Mouse (Mus musculus) gastrocnemius, postnatal 25 days (tissue): ENCODE measurements at regions not wholly inside any gene's neighbourhood (a gene's known extent, or its start where the extent isn't known, plus 50 kb on each side); places are given as distances from the start of the nearest gene placed in this dataset.

ENCODE experiments used
- DNase-seq: peaks from one replicate; pipeline ENCODE4 v3.0.0; 2022

DNA sequence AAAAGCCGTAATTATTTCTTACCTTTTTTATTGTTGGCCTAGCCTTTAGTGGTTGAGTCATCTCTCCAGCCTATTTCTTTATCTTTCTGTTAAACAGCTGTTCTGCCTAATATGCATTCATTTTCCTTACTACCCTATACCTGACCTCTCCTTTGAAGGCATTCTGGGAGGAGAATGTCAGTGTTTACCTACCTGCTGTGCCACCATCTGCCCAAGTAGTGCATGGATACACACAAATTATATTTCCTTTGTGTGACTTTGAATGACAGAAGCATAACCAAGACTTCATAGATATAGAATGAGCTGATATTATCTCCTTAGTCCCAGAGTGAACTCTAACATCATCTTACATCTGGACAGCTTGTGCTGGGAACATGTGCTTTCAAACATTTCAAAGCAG is 293.5 kb upstream of the Tom1l1 start:
- no peak for DNase-seq

GRCm38 (mm10) chr11:90978234-90978633 is 290.1 kb upstream of the Tom1l1 start:
- no peak for DNase-seq

DNA sequence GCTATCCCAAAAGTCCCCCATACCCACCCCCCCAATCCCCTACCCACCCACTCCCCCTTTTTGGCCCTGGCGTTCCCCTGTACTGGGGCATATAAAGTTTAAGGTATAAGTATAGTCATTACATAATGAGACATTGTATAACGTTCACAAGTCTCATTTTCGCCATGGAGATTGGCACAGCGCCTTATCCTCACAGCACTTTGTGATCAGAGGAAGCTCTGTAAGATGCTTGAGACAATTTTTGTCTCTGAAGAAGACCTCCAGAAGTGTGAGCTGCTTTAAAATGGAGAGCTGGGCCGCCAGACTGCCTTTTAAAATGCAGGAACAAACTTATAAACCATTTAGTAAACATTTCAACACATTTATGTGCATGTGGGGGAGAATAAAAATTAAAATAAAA is 252.9 kb upstream of the Tom1l1 start:
- no peak for DNase-seq

- no peak for DNase-seq
Observed at GRCm38 (mm10) chr11:90925738-90926137, 237.6 kb upstream of the Tom1l1 start.

DNA sequence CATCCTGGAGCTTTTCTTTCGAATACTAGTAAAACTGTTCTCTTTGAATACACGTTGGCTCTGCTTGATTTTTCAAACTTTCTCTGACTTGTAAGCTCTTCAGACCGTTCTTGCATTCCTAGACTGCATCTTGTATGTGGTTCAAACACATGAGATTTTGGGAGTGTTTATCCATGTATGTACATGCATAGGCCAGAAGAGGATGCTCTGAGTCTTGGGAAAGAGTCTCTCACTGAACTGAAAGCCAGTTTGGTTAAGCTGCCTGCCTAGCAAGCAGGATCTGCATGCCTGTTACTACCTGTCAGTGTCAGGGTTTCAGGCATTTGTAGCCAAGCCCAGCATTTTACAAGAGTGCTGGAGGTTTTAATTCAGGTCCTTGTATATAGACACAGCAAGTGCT is 229.6 kb upstream of the Tom1l1 start:
- no peak for DNase-seq

DNA sequence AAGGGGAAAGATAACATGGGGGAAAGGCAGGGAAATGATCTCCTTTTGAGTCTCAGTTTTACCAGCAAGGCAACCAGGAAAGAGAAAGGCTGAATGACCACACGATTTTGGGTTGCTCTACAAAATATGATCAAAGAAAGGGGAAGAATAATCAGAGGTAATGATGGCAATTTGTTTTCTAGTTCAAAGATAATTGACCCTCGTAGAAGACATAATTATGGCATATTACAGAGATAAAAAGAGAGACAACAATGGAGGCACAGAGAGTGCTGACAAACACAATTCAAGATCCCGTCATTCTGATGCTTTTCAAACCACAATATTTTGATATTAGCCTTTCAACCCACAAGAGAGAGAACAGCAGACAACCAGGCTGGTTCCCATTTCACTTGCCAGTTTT is 206.1 kb upstream of the Tom1l1 start:
- DNase-seq, result no peak

GRCm38 (mm10) chr11:90873122-90873521 is 185.0 kb upstream of the Tom1l1 start:
- DNase-seq, result no peak

GRCm38 (mm10) chr11:90871686-90872085 is 183.5 kb upstream of the Tom1l1 start:
- no peak for DNase-seq

GRCm38 (mm10) chr11:90863981-90864760 is 176.0 kb upstream of the Tom1l1 start:
- DNase-seq, result no peak

- DNase-seq, result no peak
Observed at GRCm38 (mm10) chr11:90855731-90856130, 167.6 kb upstream of the Tom1l1 start.

DNA sequence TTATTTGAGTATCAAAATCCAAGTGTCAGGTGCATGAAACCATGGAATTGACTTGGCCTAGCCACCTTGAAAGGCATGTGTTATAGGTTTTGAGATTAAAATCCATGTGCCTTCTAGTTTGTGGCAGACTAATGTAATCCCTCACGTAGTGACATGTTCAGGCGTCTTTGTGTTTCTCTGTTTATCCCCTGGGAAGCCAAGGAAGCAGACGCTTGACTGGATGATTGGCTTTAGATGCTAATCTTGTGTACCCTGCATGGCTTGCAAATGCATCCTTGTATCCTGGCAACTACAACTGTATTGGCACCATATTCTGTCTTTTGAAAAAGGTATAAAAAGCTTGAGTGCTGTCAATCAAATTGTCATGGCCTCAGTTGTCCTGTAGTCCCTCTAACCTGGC is 167.2 kb upstream of the Tom1l1 start:
- no peak for DNase-seq

DNA sequence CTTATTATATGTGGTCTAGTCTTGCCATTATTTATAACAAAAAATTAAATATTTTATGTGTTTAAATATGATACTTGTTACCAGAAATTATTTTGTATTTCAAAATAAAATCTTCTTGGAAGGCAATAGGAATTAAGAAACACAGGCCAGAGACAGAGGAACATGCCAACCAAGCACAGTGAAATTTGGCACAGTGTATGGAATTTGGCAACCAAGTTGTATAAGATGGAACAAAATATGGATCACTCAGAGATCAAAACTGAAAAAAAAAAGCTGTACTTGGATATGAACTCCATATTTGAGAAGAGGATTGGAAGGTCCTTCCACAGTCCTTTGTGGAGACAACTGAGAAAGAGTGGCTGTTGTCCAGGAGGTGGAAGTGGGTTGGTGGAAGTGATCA is 163.1 kb upstream of the Tom1l1 start:
- DNase-seq, result no peak

- no peak for DNase-seq
Observed at GRCm38 (mm10) chr11:90844925-90845319, 156.8 kb upstream of the Tom1l1 start.

DNA sequence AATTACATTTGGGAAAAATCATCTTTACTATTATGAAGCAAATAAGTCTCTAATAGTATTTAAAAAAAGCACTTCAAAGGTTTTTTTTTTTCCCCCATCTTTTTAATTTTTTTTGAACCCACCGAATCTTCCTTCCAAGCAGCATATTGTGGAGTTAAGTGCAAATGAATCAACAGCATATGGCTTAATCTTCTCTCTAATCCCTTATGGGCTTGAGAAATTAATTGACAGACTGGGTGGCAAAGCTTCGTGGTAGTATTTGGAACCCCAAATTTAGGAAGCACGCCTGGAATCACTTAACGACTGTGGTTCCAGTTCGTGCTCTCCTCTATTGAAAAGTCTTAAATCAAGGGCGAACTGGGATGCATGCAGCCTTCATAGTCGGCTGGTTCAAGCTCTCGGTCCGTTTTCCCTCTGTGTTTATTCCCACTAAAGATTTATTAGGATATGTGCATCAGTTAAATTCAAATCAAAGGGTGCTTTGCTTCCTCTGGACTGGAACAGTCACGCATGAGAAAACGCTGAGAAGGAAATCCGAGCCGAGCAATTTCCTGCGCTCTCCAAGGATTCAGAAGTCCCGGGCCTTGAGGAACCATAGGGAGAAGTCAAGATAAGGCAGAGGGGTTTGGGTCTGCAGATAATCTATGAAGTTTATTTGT is 156.2 kb upstream of the Tom1l1 start:
- DNase-seq, result no peak

DNA sequence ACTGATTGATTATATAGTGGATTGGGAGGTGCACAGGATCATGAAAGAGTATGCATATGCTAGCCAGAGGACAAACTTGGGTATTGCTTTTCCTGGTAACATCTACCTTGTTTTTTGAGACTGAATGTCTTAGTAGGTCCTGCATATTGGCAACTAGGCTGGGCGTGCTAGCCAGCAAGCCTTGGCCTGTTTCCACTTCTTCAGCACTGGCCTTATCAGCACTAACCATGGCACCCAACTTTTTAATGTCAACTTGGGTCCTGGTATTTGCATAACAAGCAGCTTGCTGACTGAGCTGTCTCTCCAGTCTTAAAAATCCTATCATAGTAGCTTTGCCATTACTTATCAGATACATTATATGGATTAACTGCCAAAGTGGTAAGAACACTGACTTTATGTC is 150.0 kb upstream of the Tom1l1 start:
- DNase-seq, result no peak

DNA sequence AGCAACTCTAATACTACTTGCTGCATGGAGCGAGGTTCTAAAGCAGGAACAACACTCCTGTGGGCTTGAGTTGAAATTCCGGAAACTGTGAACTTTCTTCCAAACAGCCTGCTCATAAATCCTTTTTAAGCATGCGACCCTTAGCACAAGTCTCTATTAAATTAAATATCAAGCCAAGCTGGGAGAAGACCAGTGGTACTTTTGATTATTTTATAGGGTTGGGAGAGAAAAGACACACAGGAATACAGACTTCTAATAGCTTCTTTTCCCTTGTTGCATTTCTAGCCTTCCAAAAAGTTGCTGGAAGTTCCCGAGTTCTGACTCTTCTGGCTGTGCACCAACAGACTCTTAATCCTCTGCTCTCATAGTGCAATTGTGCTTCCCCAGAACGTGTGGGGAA is 136.6 kb upstream of the Tom1l1 start:
- DNase-seq, result no peak

- DNase-seq, result no peak
Observed at GRCm38 (mm10) chr11:90816727-90817126, 128.6 kb upstream of the Tom1l1 start.

DNA sequence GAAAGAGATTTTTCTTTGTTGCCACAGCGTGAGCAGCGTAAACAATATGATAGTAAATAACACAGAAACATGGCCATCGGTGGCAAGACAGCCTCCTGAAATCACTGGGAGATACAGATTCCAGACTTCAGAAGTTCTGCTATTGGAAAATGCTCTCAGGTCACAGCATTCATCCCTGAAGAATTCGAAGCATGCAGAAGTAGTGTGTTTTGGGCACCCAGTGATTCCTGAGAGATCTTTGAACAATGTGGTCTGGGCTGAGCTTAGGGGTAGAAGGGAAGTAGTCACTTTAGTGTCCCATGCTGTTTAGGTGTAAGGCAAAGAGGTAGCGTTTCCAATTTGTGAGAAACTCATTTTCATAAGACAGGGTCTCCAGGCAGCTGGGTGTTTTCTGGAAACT is 126.3 kb upstream of the Tom1l1 start:
- no peak for DNase-seq

DNA sequence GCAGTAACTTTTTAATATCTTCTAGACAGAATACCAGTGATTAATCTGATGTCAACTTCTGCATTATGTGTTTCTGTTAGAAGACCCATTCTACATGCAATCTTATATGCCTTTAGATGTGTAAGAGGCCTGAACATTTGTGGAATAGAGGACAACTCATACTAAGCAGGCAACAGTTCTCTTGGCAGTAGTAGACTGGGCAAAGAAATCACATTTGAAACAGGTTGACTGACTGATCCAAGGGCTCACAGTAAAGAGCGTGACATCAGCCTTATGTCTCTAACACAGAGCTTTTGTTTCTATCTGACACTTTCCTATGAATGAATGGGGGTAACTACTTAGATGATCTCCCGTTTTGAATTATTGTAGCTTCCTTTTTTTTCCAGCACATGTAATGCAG is 124.8 kb upstream of the Tom1l1 start:
- no peak for DNase-seq

GRCm38 (mm10) chr11:90812530-90812929 is 124.4 kb upstream of the Tom1l1 start:
- DNase-seq, result no peak

GRCm38 (mm10) chr11:90808443-90808842 is 120.3 kb upstream of the Tom1l1 start:
- no peak for DNase-seq

- no peak for DNase-seq
Observed at GRCm38 (mm10) chr11:90807343-90807742, 119.2 kb upstream of the Tom1l1 start.

- no peak for DNase-seq
Observed at GRCm38 (mm10) chr11:90802569-90803363, 114.6 kb upstream of the Tom1l1 start.
